Mouse (Mus musculus) left cerebral cortex, adult 11 months (tissue): ENCODE measurements around the gene Epb41l1.
"Not testable (repeated sequence)": the region's sequence is repeated elsewhere in the genome, so short reads cannot be mapped to it uniquely, and the experiment has no call there.

Source experiments
- DNase-seq: peaks from one replicate; pipeline ENCODE4 v3.0.0; 2022; ENCODE audit warnings: low spot score

Gene Epb41l1

GRCm38 (mm10) chr2:156420694-156421380 is at the start of gene Epb41l1:
Gene Epb41l1, plus strand, starts transcription at chr2:156420909.
- DNase-seq, result no peak

GRCm38 (mm10) chr2:156376956-156377355 is 43.8 kb upstream of the Epb41l1 start:
- DNase-seq, result no peak

GRCm38 (mm10) chr2:156379929-156380328 is 40.8 kb upstream of the Epb41l1 start:
- no peak for DNase-seq

- DNase-seq, result no peak
Measured at GRCm38 (mm10) chr2:156381350-156381749, 39.4 kb upstream of the Epb41l1 start.

GRCm38 (mm10) chr2:156392461-156393154 is 28.1 kb upstream of the Epb41l1 start:
- peak; percentile 53 for DNase-seq

GRCm38 (mm10) chr2:156393155-156393828 is 27.4 kb upstream of the Epb41l1 start:
- no peak for DNase-seq

- no peak for DNase-seq
Measured at GRCm38 (mm10) chr2:156394282-156394681, 26.4 kb upstream of the Epb41l1 start.

- no peak for DNase-seq
Measured at GRCm38 (mm10) chr2:156396096-156396495, 24.6 kb upstream of the Epb41l1 start.

- DNase-seq, result no peak
Measured at GRCm38 (mm10) chr2:156397988-156398387, 22.7 kb upstream of the Epb41l1 start.

- no peak for DNase-seq
Measured at GRCm38 (mm10) chr2:156399485-156399884, 21.2 kb upstream of the Epb41l1 start.

GRCm38 (mm10) chr2:156401331-156401730 is 19.4 kb upstream of the Epb41l1 start:
- DNase-seq, result peak; percentile 61

GRCm38 (mm10) chr2:156402036-156402435 is 18.7 kb upstream of the Epb41l1 start:
- DNase-seq, result no peak

GRCm38 (mm10) chr2:156406987-156407386 is 13.7 kb upstream of the Epb41l1 start:
- DNase-seq, result no peak

- peak; percentile 47 for DNase-seq
Measured at GRCm38 (mm10) chr2:156408168-156408567, 12.5 kb upstream of the Epb41l1 start.

- not testable (repeated sequence) for DNase-seq
Measured at GRCm38 (mm10) chr2:156411348-156411747, 9.4 kb upstream of the Epb41l1 start.

- no peak for DNase-seq
Measured at GRCm38 (mm10) chr2:156414996-156415395, 5.7 kb upstream of the Epb41l1 start.

GRCm38 (mm10) chr2:156415674-156416073 is 5.0 kb upstream of the Epb41l1 start:
- no peak for DNase-seq

GRCm38 (mm10) chr2:156417194-156417593 is 3.5 kb upstream of the Epb41l1 start:
- no peak for DNase-seq

GRCm38 (mm10) chr2:156418467-156418866 is 2.2 kb upstream of the Epb41l1 start:
- no peak for DNase-seq

GRCm38 (mm10) chr2:156420327-156420693 is 399 bp upstream of the Epb41l1 start:
- no peak for DNase-seq

GRCm38 (mm10) chr2:156421381-156422110 is 837 bp downstream of the Epb41l1 start:
- no peak for DNase-seq

- no peak for DNase-seq
Measured at GRCm38 (mm10) chr2:156422631-156423030, 1.9 kb downstream of the Epb41l1 start.
